Mouse (Mus musculus): ENCODE results near the gene Rundc3a.

DNA sequence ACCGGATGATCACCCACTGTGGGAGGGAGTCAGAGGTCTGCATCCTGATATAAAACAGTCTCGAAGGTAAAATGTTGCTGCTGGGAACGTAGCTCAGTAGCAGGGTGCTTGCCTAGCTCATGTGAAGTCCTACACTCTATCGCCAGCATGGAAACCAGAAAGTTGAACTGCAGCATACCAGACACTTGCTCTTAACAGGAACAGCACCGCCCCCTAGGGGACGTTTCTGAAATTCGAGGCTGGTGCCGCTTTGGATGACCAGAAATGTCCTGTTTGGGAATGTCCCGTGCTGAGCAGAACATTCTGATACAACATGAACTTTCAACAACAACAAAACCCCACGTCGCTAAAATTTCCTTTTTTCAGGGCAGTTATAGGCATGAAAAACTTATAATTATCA, 18.5 kb downstream of the Rundc3a start:
- TF ChIP-seq CTCF (IDR thresholded peaks at IDR 0.05; ENCODE audit: borderline replicate concordance, insufficient read depth, low read depth, low read length) (peak; percentile 97), POLR2A (IDR thresholded peaks at IDR 0.05; ENCODE audit: borderline replicate concordance, insufficient read depth, low read length) (no peak)
